Mouse (Mus musculus) embryo, embryonic 11 days (tissue): ENCODE measurements around the gene H2-Q10.
"Not testable (repeated sequence)": the region's sequence is repeated elsewhere in the genome, so short reads cannot be mapped to it uniquely, and the experiment has no call there.

Experiments used
- DNase-seq: peaks from one replicate; pipeline ENCODE4 v3.0.0-alpha.2; 2015

H2-Q10 gene

GRCm38 (mm10) chr17:35469842-35470751 lies at the start of gene H2-Q10:
H2-Q10 (plus strand) TSS chr17:35470089.
- DNase-seq, result peak; percentile 33

- DNase-seq, result peak; percentile 50
Measured at GRCm38 (mm10) chr17:35420206-35420810, 49.6 kb upstream of the H2-Q10 start.

- not testable (repeated sequence) for DNase-seq
Measured at GRCm38 (mm10) chr17:35421331-35421730, 48.6 kb upstream of the H2-Q10 start.

- DNase-seq, result not testable (repeated sequence)
Measured at GRCm38 (mm10) chr17:35422360-35422759, 47.5 kb upstream of the H2-Q10 start.

- not testable (repeated sequence) for DNase-seq
Measured at GRCm38 (mm10) chr17:35423131-35423810, 46.6 kb upstream of the H2-Q10 start.

- not testable (repeated sequence) for DNase-seq
Measured at GRCm38 (mm10) chr17:35424106-35424505, 45.8 kb upstream of the H2-Q10 start.

GRCm38 (mm10) chr17:35424624-35425416 lies 45.1 kb upstream of the H2-Q10 start, which contains the start of gene H2-Q6:
H2-Q6 (plus strand) TSS chr17:35424850.
- peak; percentile 80 for DNase-seq

- DNase-seq, result peak; percentile 28
Measured at GRCm38 (mm10) chr17:35425474-35425873, 44.4 kb upstream of the H2-Q10 start.

- not testable (repeated sequence) for DNase-seq
Measured at GRCm38 (mm10) chr17:35428883-35429282, 41.0 kb upstream of the H2-Q10 start.

- DNase-seq, result not testable (repeated sequence)
Measured at GRCm38 (mm10) chr17:35430671-35431070, 39.2 kb upstream of the H2-Q10 start.

- DNase-seq, result not testable (repeated sequence)
Measured at GRCm38 (mm10) chr17:35432167-35432566, 37.7 kb upstream of the H2-Q10 start.

GRCm38 (mm10) chr17:35434836-35435235 lies 35.1 kb upstream of the H2-Q10 start:
- peak; percentile 51 for DNase-seq

- DNase-seq, result not testable (repeated sequence)
Measured at GRCm38 (mm10) chr17:35435577-35435976, 34.3 kb upstream of the H2-Q10 start.

- not testable (repeated sequence) for DNase-seq
Measured at GRCm38 (mm10) chr17:35437386-35437936, 32.4 kb upstream of the H2-Q10 start.

- not testable (repeated sequence) for DNase-seq
Measured at GRCm38 (mm10) chr17:35438395-35438794, 31.5 kb upstream of the H2-Q10 start.

- DNase-seq, result peak; percentile 90
Measured at GRCm38 (mm10) chr17:35438885-35439284, 31.0 kb upstream of the H2-Q10 start, which contains the start of gene H2-Q7. H2-Q7 (plus strand) TSS chr17:35439155.

- peak; percentile 50 for DNase-seq
Measured at GRCm38 (mm10) chr17:35439295-35439747, 30.6 kb upstream of the H2-Q10 start.

- DNase-seq, result not testable (repeated sequence)
Measured at GRCm38 (mm10) chr17:35439925-35440645, 29.8 kb upstream of the H2-Q10 start.

- DNase-seq, result not testable (repeated sequence)
Measured at GRCm38 (mm10) chr17:35442376-35442775, 27.5 kb upstream of the H2-Q10 start.

- not testable (repeated sequence) for DNase-seq
Measured at GRCm38 (mm10) chr17:35444510-35444909, 25.4 kb upstream of the H2-Q10 start.

- DNase-seq, result not testable (repeated sequence)
Measured at GRCm38 (mm10) chr17:35458247-35458646, 11.6 kb upstream of the H2-Q10 start.
